In genomic region chr6:72452329-72452728, GRCm38 (mm10) we compare ENCODE assay signal across 25 mouse cellular contexts. TPM values are rescaled to one million over a fixed set of nuclear protein-coding genes. Genes with fewer than 3 reads are reported as not detected.
DNase-seq lines count a peak whose midpoint lies in the region; ATAC-seq and TF ChIP-seq lines count a peak whose summit lies in the region.
"Had no signal": no experiment of that assay in that cellular context is flagged by ENCODE, and none has a peak within 500 bp of the region (broad histone marks: within the 10 kb centered on the region; RNA-seq: fewer than 3 reads in every experiment).

No protein-coding gene starts in this region.

- no peak for TF ChIP-seq CTCF in intestine, postnatal 0 days (IDR thresholded peaks at IDR 0.05; ENCODE audit: low read depth)

- peak; percentile 39; the same call in 1 of the 2 replicates for ATAC-seq in intestine, embryonic 15.5 days
- no peak for ATAC-seq in intestine, postnatal 0 days
- ATAC-seq in kidney, embryonic 15.5 days (replicated peaks; ENCODE audit: low FRiP score) = 0 out of 2 replicates have a peak, but pooled peaks have one; percentile 40
- ATAC-seq in forebrain, embryonic 15.5 days (replicated peaks) = no peak
- ATAC-seq: activated CD4-positive, CD25-positive, alpha-beta regulatory T cell, adult 4 months; forebrain, embryonic 14.5 days; Patski had no signal

- no peaks in the 10 kb centered on the region for H3K36me3 ChIP-seq in intestine, embryonic 15.5 days
- no peaks in the 10 kb centered on the region for H3K36me3 ChIP-seq in intestine, postnatal 0 days (ENCODE audit: control insufficient read depth, insufficient read depth)
- no peaks in the 10 kb centered on the region for H3K36me3 ChIP-seq in kidney, embryonic 15.5 days
- no peaks in the 10 kb centered on the region for H3K36me3 ChIP-seq in forebrain, embryonic 15.5 days
- H3K36me3 ChIP-seq: embryonic facial prominence, embryonic 12.5 days; embryonic facial prominence, embryonic 15.5 days; G1E; hindbrain, embryonic 12.5 days; hindbrain, embryonic 15.5 days had no signal

- H3K27ac ChIP-seq in intestine, embryonic 15.5 days = no peak overlapping the region
- no peak overlapping the region for H3K27ac ChIP-seq in intestine, postnatal 0 days (ENCODE audit: low read depth, low read length)
- no peak overlapping the region for H3K27ac ChIP-seq in kidney, embryonic 15.5 days
- H3K27ac ChIP-seq in forebrain, embryonic 15.5 days (replicated peaks) = no peak overlapping the region
- H3K27ac ChIP-seq: embryonic facial prominence, embryonic 12.5 days; embryonic facial prominence, embryonic 15.5 days; hindbrain, embryonic 12.5 days; hindbrain, embryonic 15.5 days had no signal

- WGBS in intestine, embryonic 15.5 days = 74% methylated on average over 2 of the region's 2 CpGs
- 67% methylated on average over 2 of the region's 2 CpGs for whole genome bisulfite sequencing in intestine, postnatal 0 days
- 67% methylated on average over 2 of the region's 2 CpGs for WGBS in kidney, embryonic 15.5 days
- 85% methylated on average over 2 of the region's 2 CpGs for WGBS in forebrain, embryonic 15.5 days

- no peaks in the 10 kb centered on the region for H3K9me3 ChIP-seq in intestine, embryonic 15.5 days
- no peaks in the 10 kb centered on the region for H3K9me3 ChIP-seq in intestine, postnatal 0 days (ENCODE audit: control insufficient read depth)
- no peaks in the 10 kb centered on the region for H3K9me3 ChIP-seq in kidney, embryonic 15.5 days (replicated peaks)
- no peaks in the 10 kb centered on the region for H3K9me3 ChIP-seq in forebrain, embryonic 15.5 days
- H3K9me3 ChIP-seq: embryonic facial prominence, embryonic 12.5 days; embryonic facial prominence, embryonic 15.5 days; G1E; hindbrain, embryonic 12.5 days; hindbrain, embryonic 15.5 days had no signal

- no peak for DNase-seq in kidney, postnatal 14 days
- DNase-seq in ES-CJ7 (ENCODE audit: low read depth, low spot score) (peak; percentile 84), ZHBTc4 (ENCODE audit: low read depth, low spot score) (peak; percentile 35)
- no peak for DNase-seq in left cerebral cortex, adult 8-10 months (ENCODE audit: low spot score in 2 of 2)
- DNase-seq: adrenal gland, adult 8-10 months; adrenal gland, postnatal 25 days; B cell, adult 2 months; cerebellum, adult 11-12 months; cerebellum, adult 8-10 months; cerebellum, postnatal 14 days; gastrocnemius, postnatal 25 days had no signal

- H3K9ac ChIP-seq in intestine, embryonic 15.5 days = no peak overlapping the region
- no peak overlapping the region for H3K9ac ChIP-seq in intestine, postnatal 0 days (ENCODE audit: low read depth, low read length)
- H3K9ac ChIP-seq in kidney, embryonic 15.5 days = no peak overlapping the region
- H3K9ac ChIP-seq in forebrain, embryonic 15.5 days (replicated peaks) = no peak overlapping the region
- H3K9ac ChIP-seq: embryonic facial prominence, embryonic 12.5 days; embryonic facial prominence, embryonic 15.5 days; hindbrain, embryonic 12.5 days; hindbrain, embryonic 15.5 days had no signal

- H3K4me3 ChIP-seq in intestine, embryonic 15.5 days (replicated peaks) = no peak overlapping the region
- no peak overlapping the region for H3K4me3 ChIP-seq in intestine, postnatal 0 days (ENCODE audit: low read depth, low read length)
- no peak overlapping the region for H3K4me3 ChIP-seq in kidney, embryonic 15.5 days (replicated peaks)
- no peak overlapping the region for H3K4me3 ChIP-seq in forebrain, embryonic 15.5 days
- H3K4me3 ChIP-seq: embryonic facial prominence, embryonic 12.5 days; embryonic facial prominence, embryonic 15.5 days; hindbrain, embryonic 12.5 days; hindbrain, embryonic 15.5 days had no signal

- no peak overlapping the region for H3K4me2 ChIP-seq in intestine, embryonic 15.5 days (replicated peaks)
- no peak overlapping the region for H3K4me2 ChIP-seq in intestine, postnatal 0 days (replicated peaks; ENCODE audit: low read depth)
- no peak overlapping the region for H3K4me2 ChIP-seq in kidney, embryonic 15.5 days
- H3K4me2 ChIP-seq in forebrain, embryonic 15.5 days (replicated peaks) = no peak overlapping the region
- H3K4me2 ChIP-seq: embryonic facial prominence, embryonic 12.5 days; embryonic facial prominence, embryonic 15.5 days; heart, embryonic 11.5 days; hindbrain, embryonic 12.5 days; hindbrain, embryonic 15.5 days had no signal

- H3K27me3 ChIP-seq in intestine, embryonic 15.5 days (replicated peaks) = no peaks in the 10 kb centered on the region
- no peaks in the 10 kb centered on the region for H3K27me3 ChIP-seq in intestine, postnatal 0 days (replicated peaks; ENCODE audit: control insufficient read depth, insufficient read depth, low read length)
- H3K27me3 ChIP-seq in kidney, embryonic 15.5 days = no peaks in the 10 kb centered on the region
- no peaks in the 10 kb centered on the region for H3K27me3 ChIP-seq in forebrain, embryonic 15.5 days
- H3K27me3 ChIP-seq: CH12.LX; embryonic facial prominence, embryonic 12.5 days; embryonic facial prominence, embryonic 15.5 days; hindbrain, embryonic 12.5 days; hindbrain, embryonic 15.5 days; Patski had no signal

- 0 out of 2 replicates have a peak, but pooled peaks cover 4% of the 10 kb centered on the region for H3K4me1 ChIP-seq in intestine, embryonic 15.5 days (replicated peaks)
- H3K4me1 ChIP-seq in intestine, postnatal 0 days (replicated peaks; ENCODE audit: control insufficient read depth, insufficient read depth, low read length) = no peaks in the 10 kb centered on the region
- peaks cover 8% of the 10 kb centered on the region; the same call in 1 of the 2 replicates for H3K4me1 ChIP-seq in kidney, embryonic 15.5 days
- peaks cover 5% of the 10 kb centered on the region for H3K4me1 ChIP-seq in forebrain, embryonic 15.5 days

RNA-seq across cellular contexts. Expression of gene Mat2a, which starts 13.0 kb away (rescaled TPM):
- 290 and 308 TPM in 2 replicates for polyA plus RNA-seq in intestine, embryonic 15.5 days (2015; fragmentation: Nextera tagmentation; extraction: Ambion mirVana)
- 120 and 128 TPM in 2 replicates for polyA plus RNA-seq in intestine, postnatal 0 days (2015; fragmentation: Nextera tagmentation; extraction: Ambion mirVana)
- 418 and 431 TPM in 2 replicates for polyA plus RNA-seq in kidney, embryonic 15.5 days (2015; fragmentation: Nextera tagmentation; extraction: Ambion mirVana)
- 359 and 376 TPM in 2 replicates for polyA plus RNA-seq in forebrain, embryonic 15.5 days (2015; fragmentation: Nextera tagmentation; extraction: Ambion mirVana)
- total RNA-seq in left cerebral cortex, adult 8-10 months (2022) = 100 to 1,000 TPM; 148 to 178 (median 163) TPM

RNA-seq across cellular contexts. Expression of gene Ggcx, which starts 38.2 kb away (rescaled TPM):
- polyA plus RNA-seq in intestine, embryonic 15.5 days (2015; fragmentation: Nextera tagmentation; extraction: Ambion mirVana) = 23.8 and 23.9 TPM in 2 replicates
- polyA plus RNA-seq in intestine, postnatal 0 days (2015; fragmentation: Nextera tagmentation; extraction: Ambion mirVana) = 6.2 and 6.8 TPM in 2 replicates
- polyA plus RNA-seq in kidney, embryonic 15.5 days (2015; fragmentation: Nextera tagmentation; extraction: Ambion mirVana) = 32.5 and 36.0 TPM in 2 replicates
- 14.0 and 16.5 TPM in 2 replicates for polyA plus RNA-seq in forebrain, embryonic 15.5 days (2015; fragmentation: Nextera tagmentation; extraction: Ambion mirVana)
- total RNA-seq in left cerebral cortex, adult 8-10 months (2022) = 10 to 100 TPM; 20.3 to 24.7 (median 23.5) TPM

Comparison
In these comparisons a context has a peak if more than half of its experiments do, and no peak if none do; other contexts are left out.
1. ATAC-seq: peak in intestine, embryonic 15.5 days (single experiment) and kidney, embryonic 15.5 days (single experiment); none in intestine, postnatal 0 days (single experiment) and forebrain, embryonic 15.5 days (single experiment).
2. DNase-seq: peak in ES-CJ7 (single experiment) and ZHBTc4 (single experiment); none in kidney, postnatal 14 days (single experiment) and left cerebral cortex, adult 8-10 months (0 of 2).